Mouse (Mus musculus): Measurements from ENCODE around the gene Kat2b.
"Not testable (repeated sequence)": the region's sequence is repeated elsewhere in the genome, so short reads cannot be mapped to it uniquely, and the experiment has no call there.

Kat2b gene

GRCm38 (mm10) chr17:53659230-53659629 lies 92.6 kb downstream of the Kat2b start:
- no peak for DNase-seq (ENCODE audit: low read depth, low spot score)

GRCm38 (mm10) chr17:53659738-53660137 lies 93.1 kb downstream of the Kat2b start:
- no peak for DNase-seq (ENCODE audit: low read depth, low spot score)

- DNase-seq (ENCODE audit: low read depth, low spot score) = no peak
These were observed 94.6 kb downstream of the Kat2b start for GRCm38 (mm10) chr17:53661056-53661840.

GRCm38 (mm10) chr17:53664267-53664666 lies 97.6 kb downstream of the Kat2b start:
- no peak for DNase-seq (ENCODE audit: low read depth, low spot score)

GRCm38 (mm10) chr17:53664703-53665382 lies 98.2 kb downstream of the Kat2b start:
- DNase-seq (ENCODE audit: low read depth, low spot score) = no peak

- DNase-seq (ENCODE audit: low read depth, low spot score) = no peak
These were observed 103.8 kb downstream of the Kat2b start for GRCm38 (mm10) chr17:53670453-53670852.

- peak; percentile 69 for DNase-seq (ENCODE audit: low read depth, low spot score)
These were observed 112.1 kb downstream of the Kat2b start for GRCm38 (mm10) chr17:53678716-53679115.

- DNase-seq (ENCODE audit: low read depth, low spot score) = no peak
These were observed 121.7 kb downstream of the Kat2b start for GRCm38 (mm10) chr17:53688321-53688720.

GRCm38 (mm10) chr17:53688877-53689802 lies 122.5 kb downstream of the Kat2b start, which contains the start of gene Sgo1:
Gene Sgo1 (minus strand): TSS chr17:53689333.
- DNase-seq (ENCODE audit: low read depth, low spot score) = peak; percentile 98

- DNase-seq (ENCODE audit: low read depth, low spot score) = no peak
These were observed 123.3 kb downstream of the Kat2b start for GRCm38 (mm10) chr17:53689946-53690345.

GRCm38 (mm10) chr17:53694039-53694438 lies 127.4 kb downstream of the Kat2b start:
- peak; percentile 69 for DNase-seq (ENCODE audit: low read depth, low spot score)

GRCm38 (mm10) chr17:53697521-53697920 lies 130.9 kb downstream of the Kat2b start:
- peak; percentile 59 for DNase-seq (ENCODE audit: low read depth, low spot score)

GRCm38 (mm10) chr17:53714453-53714852 lies 147.8 kb downstream of the Kat2b start:
- DNase-seq (ENCODE audit: low read depth, low spot score) = no peak

GRCm38 (mm10) chr17:53715161-53715560 lies 148.5 kb downstream of the Kat2b start:
- DNase-seq (ENCODE audit: low read depth, low spot score) = not testable (repeated sequence)

GRCm38 (mm10) chr17:53718474-53718873 lies 151.8 kb downstream of the Kat2b start:
- no peak for DNase-seq (ENCODE audit: low read depth, low spot score)

- DNase-seq (ENCODE audit: low read depth, low spot score) = not testable (repeated sequence)
These were observed 152.3 kb downstream of the Kat2b start for GRCm38 (mm10) chr17:53718916-53719315.

All from ES-CJ7 (cell line).